Mouse (Mus musculus): ENCODE results near the gene Amacr. TPM values are rescaled to one million over a fixed set of nuclear protein-coding genes. Genes with fewer than 3 reads are reported as not detected.

The Amacr gene
- total and polyA plus RNA-seq, 2 experiments from 2014 or later: 6.3 to 9.8 TPM

GRCm38 (mm10) chr15:10951951-10952759, 29.4 kb upstream of the Amacr start, which contains the start of gene C1qtnf3:
TSS of gene C1qtnf3 (plus strand) at chr15:10952332.
- Histone ChIP-seq H3K4me2 (ENCODE audit: low read depth, low read length, poor library complexity, severe bottlenecking) (peak within 1 kb of the TSS; percentile 9), H3K27me3 (ENCODE audit: insufficient read depth, low read length) (no peaks in the 10 kb centered on the region), H3K4me1 (ENCODE audit: insufficient read depth, low read length) (no peaks in the 10 kb centered on the region), H3K27ac (ENCODE audit: low read depth, low read length) (no peak within 1 kb of the TSS), H3K4me3 (ENCODE audit: low read depth, low read length) (no peak within 1 kb of the TSS), H3K9ac (replicated peaks; ENCODE audit: low read length, poor library complexity, severe bottlenecking) (no peak within 1 kb of the TSS), H3K36me3 (ENCODE audit: insufficient read depth, low read length) (no peaks in the 10 kb centered on the region), H3K9me3 (ENCODE audit: low read length) (no peaks in the 10 kb centered on the region)
- TF ChIP-seq CTCF (IDR thresholded peaks at IDR 0.05): no peak
- WGBS: 67% methylated on average over 23 of the region's 23 CpGs
- DNase-seq (ENCODE audit: low spot score) (peak; percentile 5), ATAC-seq (ENCODE audit: low FRiP score) (no peak)

- TF ChIP-seq CTCF (IDR thresholded peaks at IDR 0.05): no peak
- ATAC-seq (ENCODE audit: low FRiP score): no peak
- WGBS: 37% methylated on average over 4 of the region's 4 CpGs
These were observed 28.7 kb upstream of the Amacr start for GRCm38 (mm10) chr15:10952760-10953305.

DNA sequence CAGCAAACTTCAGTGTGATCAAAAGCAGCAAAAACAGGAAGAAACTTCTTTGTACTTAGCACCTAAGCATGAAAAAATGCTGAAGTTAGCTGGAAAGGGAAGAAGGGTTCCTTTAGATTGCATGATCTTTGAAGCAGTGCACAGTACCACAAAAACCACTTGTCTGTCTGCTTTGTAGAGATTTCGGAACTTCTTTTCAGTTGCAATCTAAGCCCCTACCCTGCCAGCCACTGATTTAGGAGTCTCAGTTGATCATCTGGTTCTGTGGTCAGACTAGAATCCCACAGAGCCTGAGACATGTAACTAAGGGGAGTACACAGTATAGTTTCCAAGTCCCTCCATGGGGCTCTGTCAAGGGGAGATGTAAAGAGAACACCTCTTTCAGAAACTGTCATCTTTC, 28.1 kb upstream of the Amacr start:
- WGBS: 61% methylated on average over 1 of the region's 1 CpGs
- Histone ChIP-seq H3K9me3 (ENCODE audit: low read length) (no peaks in the 10 kb centered on the region), H3K4me2 (ENCODE audit: low read depth, low read length, poor library complexity, severe bottlenecking) (no peak overlapping the region), H3K4me1 (ENCODE audit: insufficient read depth, low read length) (no peaks in the 10 kb centered on the region), H3K27me3 (ENCODE audit: insufficient read depth, low read length) (no peaks in the 10 kb centered on the region), H3K4me3 (ENCODE audit: low read depth, low read length) (no peak overlapping the region), H3K9ac (replicated peaks; ENCODE audit: low read length, poor library complexity, severe bottlenecking) (no peak overlapping the region), H3K36me3 (ENCODE audit: insufficient read depth, low read length) (no peaks in the 10 kb centered on the region), H3K27ac (ENCODE audit: low read depth, low read length) (no peak overlapping the region)
- no peak for TF ChIP-seq CTCF (IDR thresholded peaks at IDR 0.05)
- ATAC-seq (ENCODE audit: low FRiP score): no peak
- no peak for DNase-seq (ENCODE audit: low spot score)

More at GRCm38 (mm10) chr15:10952760-10953305, 28.7 kb upstream of the Amacr start:
- Histone ChIP-seq H3K4me3 (ENCODE audit: low read depth, low read length) (no peak overlapping the region), H3K4me2 (ENCODE audit: low read depth, low read length, poor library complexity, severe bottlenecking) (no peak overlapping the region), H3K9ac (replicated peaks; ENCODE audit: low read length, poor library complexity, severe bottlenecking) (no peak overlapping the region), H3K27ac (ENCODE audit: low read depth, low read length) (no peak overlapping the region), H3K27me3 (ENCODE audit: insufficient read depth, low read length) (no peaks in the 10 kb centered on the region), H3K9me3 (ENCODE audit: low read length) (no peaks in the 10 kb centered on the region), H3K4me1 (ENCODE audit: insufficient read depth, low read length) (no peaks in the 10 kb centered on the region), H3K36me3 (ENCODE audit: insufficient read depth, low read length) (no peaks in the 10 kb centered on the region)
- DNase-seq (ENCODE audit: low spot score): peak; percentile 24

GRCm38 (mm10) chr15:10954381-10955016, 27.1 kb upstream of the Amacr start:
- no peak overlapping the region for H3K4me3 ChIP-seq (ENCODE audit: low read depth, low read length)
- no peak for DNase-seq (ENCODE audit: low spot score)
- no peak for TF ChIP-seq CTCF (IDR thresholded peaks at IDR 0.05)
- H3K27ac ChIP-seq (ENCODE audit: low read depth, low read length): no peak overlapping the region
- H3K4me1 ChIP-seq (ENCODE audit: insufficient read depth, low read length): no peaks in the 10 kb centered on the region
- H3K4me2 ChIP-seq (ENCODE audit: low read depth, low read length, poor library complexity, severe bottlenecking): no peak overlapping the region
- WGBS: 89% methylated on average over 6 of the region's 6 CpGs
- H3K27me3 ChIP-seq (ENCODE audit: insufficient read depth, low read length): no peaks in the 10 kb centered on the region
- H3K9me3 ChIP-seq (ENCODE audit: low read length): no peaks in the 10 kb centered on the region
- ATAC-seq (ENCODE audit: low FRiP score): no peak
- no peaks in the 10 kb centered on the region for H3K36me3 ChIP-seq (ENCODE audit: insufficient read depth, low read length)
- no peak overlapping the region for H3K9ac ChIP-seq (replicated peaks; ENCODE audit: low read length, poor library complexity, severe bottlenecking)

DNA sequence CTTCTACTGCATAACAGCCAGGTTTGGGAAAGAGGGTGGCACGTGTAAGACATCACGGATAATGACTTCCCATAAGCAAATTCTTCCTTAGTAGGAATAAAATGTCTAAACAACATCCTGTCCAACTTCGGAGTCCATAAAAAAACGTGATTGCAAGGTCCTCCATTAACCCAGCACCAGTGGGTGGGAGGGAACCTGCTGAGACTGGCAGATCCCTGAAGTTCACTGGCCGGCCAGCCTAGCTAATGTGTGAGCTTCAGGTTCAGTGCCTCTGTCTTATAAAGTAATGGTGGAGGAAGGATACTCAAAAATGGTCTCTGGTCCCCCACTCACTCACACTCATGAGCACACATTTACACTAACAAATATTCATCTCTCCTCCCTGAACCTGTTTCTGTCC, 26.4 kb upstream of the Amacr start:
- Histone ChIP-seq H3K4me3 (ENCODE audit: low read depth, low read length) (no peak overlapping the region), H3K27ac (ENCODE audit: low read depth, low read length) (no peak overlapping the region), H3K27me3 (ENCODE audit: insufficient read depth, low read length) (no peaks in the 10 kb centered on the region), H3K9ac (replicated peaks; ENCODE audit: low read length, poor library complexity, severe bottlenecking) (no peak overlapping the region), H3K36me3 (ENCODE audit: insufficient read depth, low read length) (no peaks in the 10 kb centered on the region), H3K4me2 (ENCODE audit: low read depth, low read length, poor library complexity, severe bottlenecking) (no peak overlapping the region), H3K9me3 (ENCODE audit: low read length) (no peaks in the 10 kb centered on the region), H3K4me1 (ENCODE audit: insufficient read depth, low read length) (no peaks in the 10 kb centered on the region)
- no peak for TF ChIP-seq CTCF (IDR thresholded peaks at IDR 0.05)
- DNase-seq (ENCODE audit: low spot score): no peak
- 75% methylated on average over 5 of the region's 5 CpGs for WGBS
- ATAC-seq (ENCODE audit: low FRiP score): no peak

DNA sequence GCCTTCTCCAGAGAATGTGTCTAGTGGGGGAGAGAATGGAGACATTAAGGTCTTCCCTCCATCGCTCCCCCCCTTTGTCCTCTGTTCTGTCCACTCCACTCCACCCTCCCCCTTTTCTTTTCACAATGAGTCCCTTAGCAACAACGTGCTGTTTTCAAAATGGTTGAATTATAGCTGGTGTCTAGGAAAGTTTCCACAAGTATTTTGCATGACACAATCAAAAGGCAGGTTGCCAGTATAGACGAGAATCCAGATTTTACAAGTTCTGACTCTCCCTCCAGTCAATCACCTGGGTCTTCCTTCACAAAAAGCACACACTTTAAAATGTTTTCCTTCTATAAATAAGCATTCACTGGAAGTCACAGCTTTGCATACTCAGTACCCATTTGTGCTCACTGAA, 24.9 kb upstream of the Amacr start:
- H3K27ac ChIP-seq (ENCODE audit: low read depth, low read length): no peak overlapping the region
- H3K4me2 ChIP-seq (ENCODE audit: low read depth, low read length, poor library complexity, severe bottlenecking): no peak overlapping the region
- no peaks in the 10 kb centered on the region for H3K9me3 ChIP-seq (ENCODE audit: low read length)
- no peaks in the 10 kb centered on the region for H3K36me3 ChIP-seq (ENCODE audit: insufficient read depth, low read length)
- no peaks in the 10 kb centered on the region for H3K27me3 ChIP-seq (ENCODE audit: insufficient read depth, low read length)
- TF ChIP-seq CTCF (IDR thresholded peaks at IDR 0.05): no peak
- DNase-seq (ENCODE audit: low spot score) (no peak), ATAC-seq (ENCODE audit: low FRiP score) (no peak)
- no peaks in the 10 kb centered on the region for H3K4me1 ChIP-seq (ENCODE audit: insufficient read depth, low read length)
- 50% methylated on average over 3 of the region's 3 CpGs for WGBS
- no peak overlapping the region for H3K9ac ChIP-seq (replicated peaks; ENCODE audit: low read length, poor library complexity, severe bottlenecking)
- no peak overlapping the region for H3K4me3 ChIP-seq (ENCODE audit: low read depth, low read length)
